Mouse (Mus musculus): Measurements from ENCODE around the gene Adssl1. TPM values are rescaled to one million over a fixed set of nuclear protein-coding genes. Genes with fewer than 3 reads are reported as not detected.

The Adssl1 gene
- polyA plus RNA-seq, 1 experiment: 14.2 TPM

DNA sequence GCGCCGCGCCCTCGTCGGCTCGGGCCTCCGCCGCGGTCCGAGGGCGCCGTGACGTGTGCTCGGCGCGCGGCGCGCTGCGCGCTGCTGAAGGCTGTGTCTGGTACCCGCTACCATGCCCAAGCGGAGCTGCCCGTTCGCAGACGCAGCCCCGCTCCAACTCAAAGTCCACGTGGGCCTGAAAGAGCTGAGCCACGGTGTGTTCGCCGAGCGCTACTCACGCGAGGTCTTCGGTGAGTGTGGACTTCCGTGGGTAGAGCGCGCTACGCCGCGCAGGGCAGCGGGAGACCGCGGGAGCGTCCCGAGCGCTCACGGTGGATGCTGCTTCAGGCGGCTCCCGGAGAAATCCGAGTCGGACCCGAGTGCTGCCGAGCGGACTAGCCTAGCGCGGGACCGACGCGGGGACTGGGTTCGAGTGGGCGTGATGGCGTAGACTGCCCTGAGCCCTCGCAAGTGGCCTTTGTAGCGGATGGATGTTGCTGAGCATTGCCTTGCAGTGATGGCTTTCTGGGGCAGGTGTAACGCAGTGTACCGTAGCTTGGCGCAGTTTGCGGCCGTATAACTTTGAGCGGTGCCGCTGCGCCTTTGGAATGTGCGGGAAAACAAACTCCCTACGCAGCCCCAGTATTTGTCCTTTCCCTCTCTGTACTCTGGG is 25.1 kb downstream of the Adssl1 start:
- Histone ChIP-seq H3K36me3 (ENCODE audit: control insufficient read depth, insufficient read depth, low read length) (peaks cover 3% of the 10 kb centered on the region; the same call in 1 of the 2 replicates), H3K27ac (ENCODE audit: control insufficient read depth, insufficient read depth, low read length) (no peak overlapping the region), H3K4me3 (ENCODE audit: control insufficient read depth, insufficient read depth, low read length) (peak overlapping the region; percentile 65), H3K4me1 (replicated peaks; ENCODE audit: control insufficient read depth, insufficient read depth, low read length) (peaks cover 30% of the 10 kb centered on the region), H3K27me3 (ENCODE audit: control insufficient read depth, insufficient read depth, low read length) (no peaks in the 10 kb centered on the region)
- DNase-seq: peak; percentile 47
- TF ChIP-seq POLR2A (IDR thresholded peaks at IDR 0.05; ENCODE audit: control insufficient read depth, extremely low read depth, insufficient read depth, low read length, poor library complexity) (peak; percentile 76; the same call in 1 of the 2 replicates), CTCF (IDR thresholded peaks at IDR 0.05; ENCODE audit: borderline replicate concordance, control insufficient read depth, extremely low read depth, insufficient read depth, low read length, poor library complexity) (peak; percentile 12; the same call in 1 of the 2 replicates)
- under 1% methylated on average over 75 of the region's 75 CpGs for WGBS

DNA sequence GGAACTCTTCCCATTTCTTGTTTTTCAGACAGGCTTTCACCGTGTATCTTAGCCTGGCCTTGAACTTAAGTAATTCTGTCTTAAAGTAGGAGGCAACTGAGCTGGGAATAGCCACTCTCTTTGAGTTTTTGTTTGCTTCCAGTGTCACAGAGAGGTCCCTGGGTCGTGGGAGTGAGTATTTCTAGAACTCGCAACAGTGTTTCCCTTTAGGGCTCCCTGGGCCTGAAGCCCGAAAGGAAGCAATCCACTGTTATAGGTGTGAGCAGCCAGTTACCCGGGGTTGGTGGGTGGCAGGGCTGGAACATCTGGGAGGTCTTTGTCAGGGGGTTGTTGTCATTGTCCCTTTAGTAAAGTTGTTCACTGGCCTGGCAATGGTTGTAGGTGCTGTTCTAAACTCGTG is 26.3 kb downstream of the Adssl1 start:
- Histone ChIP-seq H3K27ac (ENCODE audit: control insufficient read depth, insufficient read depth, low read length) (no peak overlapping the region), H3K4me3 (ENCODE audit: control insufficient read depth, insufficient read depth, low read length) (no peak overlapping the region), H3K36me3 (ENCODE audit: control insufficient read depth, insufficient read depth, low read length) (peaks cover 3% of the 10 kb centered on the region; the same call in 1 of the 2 replicates), H3K27me3 (ENCODE audit: control insufficient read depth, insufficient read depth, low read length) (no peaks in the 10 kb centered on the region), H3K4me1 (replicated peaks; ENCODE audit: control insufficient read depth, insufficient read depth, low read length) (peaks cover 29% of the 10 kb centered on the region)
- TF ChIP-seq POLR2A (IDR thresholded peaks at IDR 0.05; ENCODE audit: control insufficient read depth, extremely low read depth, insufficient read depth, low read length, poor library complexity) (no peak), CTCF (IDR thresholded peaks at IDR 0.05; ENCODE audit: borderline replicate concordance, control insufficient read depth, extremely low read depth, insufficient read depth, low read length, poor library complexity) (no peak)
- no peak for DNase-seq
- WGBS: 66% methylated on average over 6 of the region's 6 CpGs

DNA sequence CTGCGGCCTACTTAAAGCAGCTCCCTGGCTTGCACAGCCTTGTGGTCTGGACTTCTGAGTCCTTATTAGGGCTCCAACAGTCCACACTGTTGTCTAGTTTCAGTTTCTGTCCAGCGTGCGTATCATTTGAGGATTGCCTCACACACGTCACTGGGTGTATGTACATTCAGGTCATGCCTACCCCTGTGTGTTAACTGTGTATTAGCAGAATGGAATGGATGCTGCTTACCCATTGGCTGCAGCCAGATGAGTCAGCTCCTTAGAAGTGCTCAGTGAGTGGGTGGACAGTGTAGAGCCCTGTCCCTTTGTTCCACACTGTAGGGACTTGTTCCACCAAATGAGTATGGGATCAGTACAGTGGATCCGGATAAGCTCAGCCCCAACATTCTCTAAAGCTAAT is 28.2 kb downstream of the Adssl1 start:
- WGBS: 91% methylated on average over 5 of the region's 5 CpGs
- Histone ChIP-seq H3K36me3 (ENCODE audit: control insufficient read depth, insufficient read depth, low read length) (peaks cover 3% of the 10 kb centered on the region; the same call in 1 of the 2 replicates), H3K4me1 (replicated peaks; ENCODE audit: control insufficient read depth, insufficient read depth, low read length) (peaks cover 29% of the 10 kb centered on the region), H3K27me3 (ENCODE audit: control insufficient read depth, insufficient read depth, low read length) (no peaks in the 10 kb centered on the region), H3K4me3 (ENCODE audit: control insufficient read depth, insufficient read depth, low read length) (no peak overlapping the region), H3K27ac (ENCODE audit: control insufficient read depth, insufficient read depth, low read length) (no peak overlapping the region)
- no peak for TF ChIP-seq CTCF (IDR thresholded peaks at IDR 0.05; ENCODE audit: borderline replicate concordance, control insufficient read depth, extremely low read depth, insufficient read depth, low read length, poor library complexity)
- no peak for TF ChIP-seq POLR2A (IDR thresholded peaks at IDR 0.05; ENCODE audit: control insufficient read depth, extremely low read depth, insufficient read depth, low read length, poor library complexity)
- DNase-seq: no peak

DNA sequence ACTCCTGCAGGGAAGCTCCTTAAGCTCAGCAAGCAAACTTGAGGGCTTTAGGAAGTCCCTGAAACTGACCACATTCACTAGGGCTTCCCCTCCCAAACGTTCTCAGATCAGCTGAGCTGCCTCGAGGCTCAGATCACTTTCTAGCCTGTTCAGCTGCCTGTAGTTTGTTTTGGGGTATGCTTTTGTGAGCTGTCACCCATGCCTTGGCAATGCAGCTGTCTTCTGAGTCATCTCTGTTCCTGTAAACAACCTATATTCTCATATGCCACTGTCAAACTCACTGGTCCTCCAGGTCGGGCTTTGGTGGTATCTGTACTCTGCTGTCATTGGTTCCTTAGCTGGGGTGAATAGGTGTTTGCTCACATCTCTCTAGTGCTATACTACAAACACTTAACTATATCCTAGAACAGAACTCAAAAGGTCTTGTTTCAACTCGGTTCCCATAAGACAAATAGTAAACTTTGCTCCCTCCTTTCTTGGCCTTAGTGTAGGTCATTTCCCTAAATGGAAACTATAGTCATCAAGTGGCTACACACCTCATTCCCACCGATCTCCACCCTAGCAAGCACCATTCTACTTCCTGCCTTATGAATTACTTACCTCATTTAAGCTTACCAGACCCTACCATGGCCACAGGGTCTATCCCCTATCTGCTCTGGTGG is 32.1 kb downstream of the Adssl1 start:
- peaks cover 14% of the 10 kb centered on the region for H3K4me1 ChIP-seq (replicated peaks; ENCODE audit: control insufficient read depth, insufficient read depth, low read length)
- WGBS: 79% methylated on average over 5 of the region's 5 CpGs
- TF ChIP-seq CTCF (IDR thresholded peaks at IDR 0.05; ENCODE audit: borderline replicate concordance, control insufficient read depth, extremely low read depth, insufficient read depth, low read length, poor library complexity) (no peak), POLR2A (IDR thresholded peaks at IDR 0.05; ENCODE audit: control insufficient read depth, extremely low read depth, insufficient read depth, low read length, poor library complexity) (no peak)
- peaks cover 21% of the 10 kb centered on the region for H3K36me3 ChIP-seq (ENCODE audit: control insufficient read depth, insufficient read depth, low read length)
- H3K27ac ChIP-seq (ENCODE audit: control insufficient read depth, insufficient read depth, low read length): no peak overlapping the region
- DNase-seq: no peak
- no peak overlapping the region for H3K4me3 ChIP-seq (ENCODE audit: control insufficient read depth, insufficient read depth, low read length)
- H3K27me3 ChIP-seq (ENCODE audit: control insufficient read depth, insufficient read depth, low read length): no peaks in the 10 kb centered on the region

DNA sequence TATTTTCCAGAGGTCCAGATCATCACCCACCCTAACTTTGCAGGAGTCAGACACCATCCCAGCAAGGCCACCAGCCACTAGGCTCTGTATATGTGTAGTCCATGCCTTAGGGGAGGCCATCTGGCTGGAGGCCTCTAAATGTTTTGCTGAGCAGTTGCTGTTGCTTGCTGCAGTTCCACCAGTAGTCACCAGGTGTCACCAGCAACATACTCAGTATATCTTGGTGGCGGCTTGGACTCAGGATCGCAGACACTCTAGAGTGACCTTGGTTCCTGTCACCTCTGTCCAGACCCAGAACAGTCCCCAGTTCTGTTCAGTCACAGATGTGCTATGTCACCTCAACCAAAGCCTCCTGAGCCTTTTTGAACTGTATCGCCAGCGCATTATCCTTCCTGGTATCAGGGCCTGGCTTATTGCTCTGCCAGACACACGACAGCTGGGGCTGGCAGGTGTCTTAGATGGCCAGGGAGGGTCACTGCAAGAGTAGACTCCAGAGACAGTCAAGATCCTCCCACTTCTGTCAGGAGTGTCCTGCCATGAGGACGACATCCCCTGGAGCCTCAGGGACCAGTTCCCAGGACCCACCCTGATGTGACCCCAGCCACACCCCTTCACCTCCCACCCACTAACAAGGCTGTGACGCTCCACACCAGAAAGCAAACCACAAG is 33.4 kb downstream of the Adssl1 start:
- TF ChIP-seq POLR2A (IDR thresholded peaks at IDR 0.05; ENCODE audit: control insufficient read depth, extremely low read depth, insufficient read depth, low read length, poor library complexity) (no peak), CTCF (IDR thresholded peaks at IDR 0.05; ENCODE audit: borderline replicate concordance, control insufficient read depth, extremely low read depth, insufficient read depth, low read length, poor library complexity) (peak; percentile 33; the same call in 1 of the 2 replicates)
- H3K4me1 ChIP-seq (replicated peaks; ENCODE audit: control insufficient read depth, insufficient read depth, low read length): peaks cover 9% of the 10 kb centered on the region
- WGBS: 69% methylated on average over 7 of the region's 7 CpGs
- no peak overlapping the region for H3K4me3 ChIP-seq (ENCODE audit: control insufficient read depth, insufficient read depth, low read length)
- peak; percentile 81 for DNase-seq
- H3K27me3 ChIP-seq (ENCODE audit: control insufficient read depth, insufficient read depth, low read length): no peaks in the 10 kb centered on the region
- H3K36me3 ChIP-seq (ENCODE audit: control insufficient read depth, insufficient read depth, low read length): peaks cover 34% of the 10 kb centered on the region
- no peak overlapping the region for H3K27ac ChIP-seq (ENCODE audit: control insufficient read depth, insufficient read depth, low read length)

DNA sequence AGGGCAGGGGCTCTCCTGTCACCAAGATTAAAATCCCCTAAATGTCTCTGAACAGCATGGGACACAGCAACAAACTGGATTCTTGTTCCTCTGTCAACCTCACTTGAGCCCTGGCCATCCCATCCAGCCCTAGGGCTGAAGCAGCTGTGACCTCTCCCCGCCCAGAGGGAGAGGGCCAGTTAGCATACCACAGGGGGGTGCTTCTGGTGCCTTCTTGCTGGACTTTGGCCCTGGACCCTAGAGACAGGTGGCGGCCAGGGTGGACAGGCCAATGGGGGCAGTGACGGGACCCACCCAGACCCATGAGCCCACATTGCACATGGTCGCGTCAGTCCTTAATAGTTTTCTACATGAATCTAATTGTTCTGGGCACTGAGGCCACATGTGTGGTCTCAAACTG is 34.2 kb downstream of the Adssl1 start:
- Histone ChIP-seq H3K4me3 (ENCODE audit: control insufficient read depth, insufficient read depth, low read length) (no peak overlapping the region), H3K36me3 (ENCODE audit: control insufficient read depth, insufficient read depth, low read length) (peaks cover 42% of the 10 kb centered on the region), H3K4me1 (replicated peaks; ENCODE audit: control insufficient read depth, insufficient read depth, low read length) (peaks cover 2% of the 10 kb centered on the region; the same call in 1 of the 2 replicates), H3K27ac (ENCODE audit: control insufficient read depth, insufficient read depth, low read length) (no peak overlapping the region), H3K27me3 (ENCODE audit: control insufficient read depth, insufficient read depth, low read length) (no peaks in the 10 kb centered on the region)
- TF ChIP-seq CTCF (IDR thresholded peaks at IDR 0.05; ENCODE audit: borderline replicate concordance, control insufficient read depth, extremely low read depth, insufficient read depth, low read length, poor library complexity) (no peak), POLR2A (IDR thresholded peaks at IDR 0.05; ENCODE audit: control insufficient read depth, extremely low read depth, insufficient read depth, low read length, poor library complexity) (no peak)
- 98% methylated on average over 5 of the region's 5 CpGs for WGBS
- no peak for DNase-seq

Measured in thymus, adult 2 months (tissue).